Mouse (Mus musculus) WW6 (cell line): Measurements from ENCODE around the gene Anxa6.
"Not testable (repeated sequence)": the region's sequence is repeated elsewhere in the genome, so short reads cannot be mapped to it uniquely, and the experiment has no call there.

ENCODE experiments used
- DNase-seq: peaks from one replicate; pipeline ENCODE4 v3.0.0-alpha.2; 2013; ENCODE audit warnings: low read depth, low spot score

The Anxa6 gene

DNA sequence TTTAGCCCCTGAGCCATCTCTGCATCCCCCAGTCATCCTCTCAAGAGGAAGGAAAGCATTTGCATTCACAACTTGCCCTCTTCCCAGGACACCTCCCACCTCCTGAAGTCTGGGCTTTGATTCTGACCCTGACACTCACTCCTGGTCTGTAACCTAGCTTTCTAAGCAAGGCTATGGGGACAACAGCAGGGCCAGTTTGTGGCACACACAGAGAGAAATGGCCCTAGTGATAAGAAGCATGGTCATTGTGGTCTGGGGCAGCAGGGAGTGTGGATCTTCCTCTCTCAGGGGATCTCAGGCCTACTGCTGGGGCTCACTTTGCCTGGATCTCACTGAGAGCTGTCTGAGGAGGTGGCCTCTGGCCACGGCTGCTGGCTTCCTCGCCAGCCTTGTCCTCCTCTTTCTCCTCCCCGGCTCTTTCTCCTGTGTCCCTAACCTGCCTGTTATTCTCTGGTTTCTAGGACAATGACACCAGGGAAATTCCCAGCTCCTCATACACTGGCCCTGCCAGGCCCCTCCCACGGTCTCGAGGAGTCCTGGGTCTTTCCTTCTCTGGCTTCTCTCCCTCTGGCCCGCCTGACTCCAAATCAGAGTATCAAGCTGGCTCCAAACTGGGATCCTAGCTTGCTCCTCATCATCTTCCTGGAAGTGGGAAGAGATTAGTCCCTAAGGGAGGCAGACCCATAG is 71.9 kb downstream of the Anxa6 start:
- no peak for DNase-seq

DNA sequence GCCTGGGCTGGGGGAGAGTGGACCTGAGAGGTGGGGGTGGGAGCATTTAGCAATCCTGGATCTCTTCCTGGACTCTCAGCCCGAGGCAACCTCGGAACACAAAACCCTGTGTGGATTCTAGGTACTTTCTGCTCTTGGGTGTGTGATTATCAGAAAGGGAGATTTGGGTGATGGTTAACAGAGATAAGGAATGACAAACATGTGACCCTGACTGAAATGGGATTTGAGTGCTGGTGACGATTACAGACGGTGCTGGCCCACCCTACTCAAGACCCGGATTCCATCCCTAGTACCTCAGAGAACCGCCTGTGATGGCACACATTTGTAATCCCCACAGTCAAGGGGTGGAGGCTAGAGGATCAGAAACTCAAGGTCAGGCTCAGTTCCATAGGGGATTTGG is 73.0 kb downstream of the Anxa6 start:
- no peak for DNase-seq

- peak; percentile 40 for DNase-seq
Observed at GRCm38 (mm10) chr11:54958571-54959073, 74.6 kb downstream of the Anxa6 start.

DNA sequence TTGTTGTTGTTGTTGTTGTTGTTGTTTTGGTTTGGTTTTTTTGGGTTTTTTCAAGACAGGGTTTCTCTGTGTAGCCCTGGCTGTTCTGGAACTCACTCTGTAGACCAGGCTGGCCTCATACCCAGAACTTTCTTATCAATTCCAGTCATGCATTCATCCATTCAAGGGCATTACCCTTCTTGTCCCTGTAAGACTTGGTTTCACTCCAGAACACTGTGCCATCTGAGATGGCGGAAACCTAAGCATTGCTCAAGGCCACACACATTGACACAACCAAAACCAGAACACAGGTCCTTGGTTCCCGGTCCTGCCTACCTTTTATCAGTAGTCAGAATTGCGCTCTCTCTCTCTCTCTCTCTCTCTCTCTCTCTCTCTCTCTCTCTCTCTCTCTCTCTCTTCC is 75.5 kb downstream of the Anxa6 start:
- not testable (repeated sequence) for DNase-seq

DNA sequence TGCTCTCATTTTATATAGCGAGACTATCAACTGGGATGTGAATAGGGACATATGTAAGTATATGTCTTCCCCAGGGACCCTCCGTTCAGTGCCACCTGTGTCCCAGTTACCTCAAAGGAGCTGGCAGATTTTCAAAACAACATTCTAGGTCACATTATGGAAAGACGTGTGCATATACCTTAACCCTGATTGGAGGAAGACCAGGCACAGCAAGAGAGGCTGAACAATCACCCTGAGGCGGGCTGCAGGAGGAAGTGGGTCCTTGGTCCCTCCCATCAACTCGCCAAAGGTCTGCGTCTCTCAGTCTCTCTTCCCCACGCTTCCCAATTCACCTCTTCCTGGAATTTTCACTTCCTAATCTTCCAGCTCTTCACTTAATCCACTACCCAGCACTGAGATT is 76.3 kb downstream of the Anxa6 start:
- no peak for DNase-seq

DNA sequence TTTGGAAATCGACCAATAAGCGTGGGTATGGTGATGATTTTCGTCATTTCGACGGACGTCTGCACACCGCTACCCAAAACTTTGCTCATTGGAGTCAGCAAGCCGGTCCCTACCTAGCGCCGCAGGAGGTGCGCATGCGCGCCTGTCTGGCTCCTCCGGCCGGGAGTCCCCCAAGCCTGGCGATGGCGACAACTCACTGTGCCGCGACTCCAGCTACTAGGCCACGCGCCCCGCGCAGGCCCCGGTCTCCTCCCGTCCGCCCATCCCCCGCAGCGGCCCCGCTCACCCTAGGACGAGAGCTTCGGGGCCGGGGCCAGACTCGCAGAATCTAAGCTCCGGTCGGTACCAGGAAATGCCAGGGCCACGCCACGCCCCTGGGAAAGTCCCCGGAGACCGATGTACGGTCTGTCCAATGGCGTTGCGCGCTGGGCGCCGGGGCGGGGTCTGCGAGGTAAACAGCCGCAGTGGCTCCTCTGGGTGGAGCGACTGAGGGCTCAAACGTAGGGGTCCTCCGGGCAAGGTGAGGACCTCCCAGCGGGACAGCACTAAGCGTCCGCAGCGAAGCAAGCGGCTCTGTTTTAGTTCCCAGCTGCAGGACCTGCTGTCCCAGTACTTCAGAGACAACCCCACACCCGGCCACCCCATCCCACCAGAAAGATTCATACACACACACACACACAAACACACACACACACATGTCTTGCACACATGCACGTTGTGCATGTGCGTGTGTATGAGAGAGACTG is 77.3 kb downstream of the Anxa6 start:
- DNase-seq: peak; percentile 98

DNA sequence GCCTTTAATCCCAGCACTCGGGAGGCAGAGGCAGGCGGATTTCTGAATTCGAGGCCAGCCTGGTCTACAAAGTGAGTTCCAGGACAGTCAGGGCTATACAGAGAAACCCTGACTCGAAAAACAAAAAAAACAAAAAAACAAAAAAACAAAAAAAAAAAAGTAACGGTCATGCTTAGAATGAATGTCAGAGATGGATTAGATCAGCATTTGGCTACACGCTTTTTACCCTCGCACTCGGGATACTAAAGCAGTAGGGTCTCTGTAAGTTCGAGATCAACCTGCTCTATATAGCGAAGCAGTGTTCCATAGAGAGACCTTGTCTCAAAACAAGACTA is 77.9 kb downstream of the Anxa6 start:
- DNase-seq: not testable (repeated sequence)

GRCm38 (mm10) chr11:54954716-54955115 is 78.5 kb downstream of the Anxa6 start:
- DNase-seq: no peak

GRCm38 (mm10) chr11:54953993-54954446 is 79.2 kb downstream of the Anxa6 start:
- no peak for DNase-seq

- DNase-seq: no peak
Observed at GRCm38 (mm10) chr11:54952651-54953050, 80.6 kb downstream of the Anxa6 start.

GRCm38 (mm10) chr11:54950684-54951083 is 82.6 kb downstream of the Anxa6 start:
- DNase-seq: no peak

DNA sequence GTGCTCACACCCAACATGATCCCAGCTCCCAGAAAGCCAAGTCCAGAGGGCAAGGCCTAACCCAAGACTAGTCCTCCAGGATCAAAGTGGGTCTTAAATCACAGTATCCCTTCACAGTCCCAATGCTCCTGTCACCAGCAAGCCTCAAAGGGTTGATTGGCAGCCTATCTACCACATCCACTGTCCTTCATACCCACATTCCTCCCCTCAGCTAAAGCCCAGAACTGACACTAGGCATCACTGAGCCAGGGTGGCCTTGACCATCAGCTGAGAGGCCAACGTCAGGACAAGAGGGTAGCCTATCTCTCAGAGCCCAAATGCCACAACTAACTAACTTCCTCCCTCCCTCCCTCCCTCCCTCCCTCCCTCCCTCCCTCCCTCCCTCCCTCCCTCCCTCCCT is 83.5 kb downstream of the Anxa6 start:
- DNase-seq: no peak

- no peak for DNase-seq
Observed at GRCm38 (mm10) chr11:54944702-54945101, 88.5 kb downstream of the Anxa6 start.

GRCm38 (mm10) chr11:54940056-54940455 is 93.2 kb downstream of the Anxa6 start:
- no peak for DNase-seq

DNA sequence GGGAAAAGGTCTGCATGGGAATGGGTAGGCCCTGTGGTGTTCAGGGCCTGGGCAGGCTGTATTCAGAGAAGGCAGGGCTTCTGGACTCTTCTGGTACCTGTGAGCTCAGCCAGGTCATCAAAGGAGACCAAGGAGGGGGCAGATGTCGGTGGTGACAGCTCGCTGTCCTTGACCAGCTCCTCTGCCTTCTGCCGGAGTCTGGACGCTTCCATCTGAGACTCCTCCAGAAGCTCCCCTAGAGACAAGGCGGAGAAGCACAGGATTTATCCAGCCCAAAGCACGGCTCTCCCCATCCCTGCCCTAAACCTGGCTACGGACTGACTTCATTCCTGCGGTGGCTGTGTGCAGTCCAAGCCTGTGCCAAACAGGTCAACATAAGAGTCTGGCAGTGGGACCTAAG is 93.7 kb downstream of the Anxa6 start:
- DNase-seq: no peak

GRCm38 (mm10) chr11:54936771-54937140 is 96.5 kb downstream of the Anxa6 start:
- no peak for DNase-seq

- no peak for DNase-seq
Observed at GRCm38 (mm10) chr11:54936035-54936770, 97.0 kb downstream of the Anxa6 start.

DNA sequence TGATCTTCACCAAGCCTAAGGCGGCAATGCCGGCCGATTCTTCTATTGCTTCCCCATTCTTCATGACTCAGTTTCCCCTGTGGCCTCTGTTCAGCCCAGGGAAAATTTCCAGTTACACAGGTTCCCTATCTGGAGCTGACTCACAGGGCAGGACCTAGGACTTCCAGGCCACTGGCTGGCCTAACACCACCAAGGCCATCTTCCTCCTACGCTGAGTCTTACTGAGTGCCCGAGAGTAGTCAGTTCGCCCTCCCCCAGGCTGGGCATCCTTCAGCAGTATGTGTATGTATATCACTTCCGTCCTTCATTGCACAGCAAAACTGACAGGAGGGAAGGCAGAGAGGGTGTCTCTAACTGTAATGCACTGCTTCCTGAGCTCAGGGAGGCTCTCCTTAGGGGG is 99.0 kb downstream of the Anxa6 start:
- no peak for DNase-seq

GRCm38 (mm10) chr11:54932540-54932939 is 100.7 kb downstream of the Anxa6 start:
- no peak for DNase-seq

- DNase-seq: no peak
Observed at GRCm38 (mm10) chr11:54931405-54932093, 101.7 kb downstream of the Anxa6 start.

DNA sequence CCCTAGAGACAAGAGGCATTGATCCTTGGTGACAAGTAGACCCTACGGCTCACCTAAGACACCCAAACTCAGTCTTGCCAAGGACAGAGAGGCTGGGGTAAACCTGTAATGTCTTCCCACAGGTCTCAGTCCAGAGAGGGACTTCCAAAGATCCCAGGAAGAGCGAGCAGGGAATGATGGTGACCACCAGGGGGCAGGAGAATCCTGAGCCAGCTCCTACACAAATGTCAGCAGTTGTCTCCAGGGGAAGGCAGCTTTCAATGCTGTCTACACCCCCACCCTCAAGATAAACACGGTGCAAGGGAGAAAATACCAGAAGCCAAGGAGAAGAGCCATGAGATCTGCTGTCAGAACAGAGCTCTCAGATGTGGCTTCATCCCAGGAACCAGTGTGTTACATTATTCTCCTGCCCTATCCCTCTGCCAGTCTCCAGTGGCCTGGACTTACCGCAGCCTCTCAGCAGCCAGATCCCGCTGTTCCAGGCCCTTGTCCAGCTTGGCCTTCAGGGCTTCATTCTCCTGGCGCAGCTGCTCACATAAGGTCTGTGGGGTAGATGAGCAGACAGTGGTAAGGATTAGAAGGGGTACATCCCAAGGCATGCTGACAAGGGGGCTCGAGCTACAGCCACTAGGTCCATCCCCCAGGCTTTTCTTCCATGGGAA is 102.8 kb downstream of the Anxa6 start:
- DNase-seq: peak; percentile 34
